In the genomic region with DNA sequence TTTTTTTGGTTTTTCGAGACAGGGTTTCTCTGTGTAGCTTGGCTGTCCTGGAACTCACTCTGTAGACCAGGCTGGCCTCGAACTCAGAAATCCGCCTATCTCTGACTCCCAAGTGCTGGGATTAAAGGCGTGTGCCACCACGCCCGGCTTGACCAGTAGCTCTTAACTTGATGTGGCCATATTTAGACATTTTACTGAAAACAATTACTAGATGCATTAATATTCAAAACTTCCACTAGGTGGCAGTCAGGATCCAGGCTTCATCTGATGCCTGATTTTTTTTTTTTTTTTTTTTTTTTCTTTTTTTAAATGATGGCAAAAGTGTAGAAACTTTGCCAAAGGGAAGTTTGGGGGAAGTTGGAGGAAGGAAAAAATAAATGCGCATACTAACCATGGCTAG, we compare ENCODE assay signal across 8 mouse cellular contexts. TPM values are rescaled to one million over a fixed set of nuclear protein-coding genes. Genes with fewer than 3 reads are reported as not detected.
DNase-seq lines count a peak whose midpoint lies in the region; ATAC-seq and TF ChIP-seq lines count a peak whose summit lies in the region.
"Had no signal": no experiment of that assay in that cellular context is flagged by ENCODE, and none has a peak within 500 bp of the region (broad histone marks: within the 10 kb centered on the region; RNA-seq: fewer than 3 reads in every experiment).

No protein-coding gene starts in this region.

- DNase-seq in layer of hippocampus, postnatal 10 days (ENCODE audit: low spot score in 2 of 2), result peak; percentile 28 to 41
- no peak for DNase-seq in layer of hippocampus, postnatal 36 days
- DNase-seq in G1E (ENCODE audit: low spot score), result no peak
- peak; percentile 54 for DNase-seq in c-Kit-negative CD71-positive TER-119-positive erythroid progenitor cells, embryonic 14.5 days (ENCODE audit: low read depth, low spot score)
- peak; percentile 58 to 59 for DNase-seq in lung, postnatal 4 days
- DNase-seq in forebrain, embryonic 10.5 days (ENCODE audit: extremely low spot score, low spot score), result no peak

- no peak overlapping the region for H3K4me2 ChIP-seq in heart, embryonic 11.5 days

- ATAC-seq in G1E (ENCODE audit: extremely low read depth, insufficient number of reproducible peaks, low FRiP score, poor library complexity, severe bottlenecking), result no peak
- no peak for ATAC-seq in heart, embryonic 11.5 days (replicated peaks; ENCODE audit: insufficient number of reproducible peaks, low FRiP score, low TSS enrichment)

- peaks cover 30% of the 10 kb centered on the region for H3K4me1 ChIP-seq in G1E (ENCODE audit: insufficient read depth, low read depth, low read length)
- peaks cover 4% of the 10 kb centered on the region for H3K4me1 ChIP-seq in heart, embryonic 11.5 days (ENCODE audit: control insufficient read depth, insufficient read depth, low read length)
- peaks cover 16% of the 10 kb centered on the region for H3K4me1 ChIP-seq in forebrain, embryonic 10.5 days

- H3K27me3 ChIP-seq in G1E (ENCODE audit: insufficient read depth, low read length), result peaks cover 4% of the 10 kb centered on the region; the same call in 1 of the 2 replicates
- H3K27me3 ChIP-seq in heart, embryonic 11.5 days (ENCODE audit: control insufficient read depth, insufficient read depth, low read length), result no peaks in the 10 kb centered on the region
- no peaks in the 10 kb centered on the region for H3K27me3 ChIP-seq in forebrain, embryonic 10.5 days (ENCODE audit: poor library complexity, severe bottlenecking)

- H3K27ac ChIP-seq in heart, embryonic 11.5 days (ENCODE audit: low read depth, low read length), result no peak overlapping the region
- no peak overlapping the region for H3K27ac ChIP-seq in forebrain, embryonic 10.5 days

- H3K36me3 ChIP-seq in G1E (replicated peaks), result peaks cover 18% of the 10 kb centered on the region
- no peaks in the 10 kb centered on the region for H3K36me3 ChIP-seq in heart, embryonic 11.5 days (ENCODE audit: control insufficient read depth, insufficient read depth, low read length)
- no peaks in the 10 kb centered on the region for H3K36me3 ChIP-seq in forebrain, embryonic 10.5 days (replicated peaks)

- H3K4me3 ChIP-seq in G1E (ENCODE audit: low read depth, low read length), result no peak overlapping the region
- H3K4me3 ChIP-seq in heart, embryonic 11.5 days (ENCODE audit: low read depth, low read length), result no peak overlapping the region
- no peak overlapping the region for H3K4me3 ChIP-seq in forebrain, embryonic 10.5 days

- peak; percentile 11; the same call in 1 of the 2 replicates for TF ChIP-seq CTCF in G1E (IDR thresholded peaks at IDR 0.05; ENCODE audit: low read depth, low read length)

- 17% methylated on average over 7 of the region's 7 CpGs for WGBS in heart, embryonic 11.5 days (ENCODE audit: insufficient replicate concordance)
- 22% methylated on average over 7 of the region's 7 CpGs for WGBS in forebrain, embryonic 10.5 days

- H3K9ac ChIP-seq in heart, embryonic 11.5 days (ENCODE audit: low read depth, low read length), result peak overlapping the region; percentile 34; the same call in 1 of the 2 replicates

- no peaks in the 10 kb centered on the region for H3K9me3 ChIP-seq in G1E (replicated peaks)
- H3K9me3 ChIP-seq in heart, embryonic 11.5 days (replicated peaks; ENCODE audit: control insufficient read depth, low read length), result no peaks in the 10 kb centered on the region
- H3K9me3 ChIP-seq in forebrain, embryonic 10.5 days, result no peaks in the 10 kb centered on the region

RNA-seq across cellular contexts. Expression of a gene that starts 4.2 kb away (rescaled TPM):
- total RNA-seq in layer of hippocampus, postnatal 10 days (2021), result 10 to 100 TPM; 37.2 to 38.9 TPM
- total RNA-seq in layer of hippocampus, postnatal 36 days (2021), result 10 to 100 TPM; 39.6 to 40.2 TPM
- total RNA-seq in G1E (2014; fragmentation: Nextera tagmentation), result 96.5 and 105 TPM in 2 replicates
- 44.9 and 47.7 TPM in 2 replicates for total RNA-seq in G1E (2017)
- polyA plus RNA-seq in G1E (2012), result 181 and 267 TPM in 2 replicates
- polyA plus RNA-seq in heart, embryonic 11.5 days (2014; fragmentation: Nextera tagmentation; extraction: Ambion mirVana), result 38.4 and 40.0 TPM in 2 replicates
- 45.4 and 47.2 TPM in 2 replicates for polyA plus RNA-seq in forebrain, embryonic 10.5 days (2016; fragmentation: Nextera tagmentation; extraction: Ambion mirVana)

RNA-seq across cellular contexts. Expression of a gene that starts 23.0 kb away (rescaled TPM):
- not detected for total RNA-seq in layer of hippocampus, postnatal 10 days (2021)
- total RNA-seq in layer of hippocampus, postnatal 36 days (2021), result not detected
- total RNA-seq in G1E (2014; fragmentation: Nextera tagmentation) (not detected in 2 replicates), G1E (2017) (6.6 TPM in 1 of 2 replicates, not detected in the other)
- not detected in 2 replicates for polyA plus RNA-seq in G1E (2012)
- polyA plus RNA-seq in heart, embryonic 11.5 days (2014; fragmentation: Nextera tagmentation; extraction: Ambion mirVana), result 2.1 and 3.5 TPM in 2 replicates
- polyA plus RNA-seq in forebrain, embryonic 10.5 days (2016; fragmentation: Nextera tagmentation; extraction: Ambion mirVana), result not detected in 2 replicates
- total RNA-seq: gastrocnemius, adult 8-10 months had no signal

Comparison
In these comparisons a context has a peak if more than half of its experiments do, and no peak if none do; other contexts are left out.
1. DNase-seq: peak in layer of hippocampus, postnatal 10 days (2 of 2), c-Kit-negative CD71-positive TER-119-positive erythroid progenitor cells, embryonic 14.5 days (single experiment) and lung, postnatal 4 days (2 of 2); none in layer of hippocampus, postnatal 36 days (0 of 2), G1E (single experiment) and forebrain, embryonic 10.5 days (single experiment).